Mouse (Mus musculus) forebrain, embryonic 14.5 days (tissue): ENCODE data around the gene Sugp1. TPM values are rescaled to one million over a fixed set of nuclear protein-coding genes. Genes with fewer than 3 reads are reported as not detected.

ENCODE experiments used
- ATAC-seq: fragments of 200-750 bp; cut with Nextera tagmentation; 2 replicates; pipeline ENCODE4 v1.8.0; 2017; ENCODE audit warnings: mild to moderate bottlenecking, moderate library complexity
- DNase-seq: peaks from one replicate; pipeline ENCODE4 v3.0.0-alpha.2; 2015; ENCODE audit warnings: low spot score
- H3K27ac ChIP-seq: fragments of 300-500 bp; sonication (generic); 2 replicates; pipeline ENCODE4 v1.5.1; 2014; ENCODE audit warnings: low read depth, mild to moderate bottlenecking, control low read depth, low read length, moderate library complexity
- H3K27me3 ChIP-seq: fragments of 300-500 bp; sonication (generic); replicated peaks from 2 replicates; pipeline ENCODE4 v1.6.1; 2014; ENCODE audit warnings: low read length, control low read depth, mixed read lengths; ENCODE audit not compliant: control insufficient read depth, insufficient read depth
- H3K36me3 ChIP-seq: fragments of 300-500 bp; sonication (generic); 2 replicates; pipeline ENCODE4 v1.6.1; 2014; ENCODE audit warnings: low read length, control low read depth; ENCODE audit not compliant: control insufficient read depth, insufficient read depth
- H3K4me1 ChIP-seq: fragments of 300-500 bp; sonication (generic); 2 replicates; pipeline ENCODE4 v1.6.1; 2014; ENCODE audit warnings: antibody characterized with exemption, low read length, control low read depth; ENCODE audit not compliant: control insufficient read depth, insufficient read depth
- H3K4me2 ChIP-seq: fragments of 300-500 bp; sonication (generic); 2 replicates; pipeline ENCODE4 v1.6.1; 2014; ENCODE audit warnings: mild to moderate bottlenecking, control low read depth, low read length
- H3K4me3 ChIP-seq: fragments of 300-500 bp; sonication (generic); 2 replicates; pipeline ENCODE4 v1.5.1; 2014; ENCODE audit warnings: low read depth, low read length, control low read depth
- H3K9ac ChIP-seq: fragments of 300-500 bp; sonication (generic); 2 replicates; pipeline ENCODE4 v1.6.1; 2014; ENCODE audit warnings: mild to moderate bottlenecking, low read length, control low read depth, moderate library complexity
- H3K9me3 ChIP-seq: fragments of 300-500 bp; sonication (generic); replicated peaks from 2 replicates; pipeline ENCODE4 v1.6.1; 2016; ENCODE audit warnings: low read length, control low read depth, mixed read lengths; ENCODE audit not compliant: control insufficient read depth
- WGBS: fragments of 180-500 bp; shearing (Covaris S2); extraction: QIAGEN DNeasy Blood & Tissue Kit; methylation state at CpG from one replicate; pipeline ENCODE4 v1.1.7; 2014; 5-methylcytosine and 5-hydroxymethylcytosine counted together
- microRNA-seq: library from miRNA; unstranded; fragments of <30 nt; microRNA quantifications from one replicate; pipeline ENCODE4, GENCODE M21; 2016
- polyA plus RNA-seq: library from polyadenylated mRNA; unstranded; fragments of >200 nt; fragmentation: Nextera tagmentation; extraction: Ambion mirVana; gene quantifications from 2 replicates; pipeline ENCODE4 v1.2.1, GENCODE M21; 2014

Sugp1 gene
- polyA plus RNA-seq, 1 experiment from 2014 or later, result 43.5 TPM

GRCm38 (mm10) chr8:70112401-70113016, 69.9 kb downstream of the Sugp1 start:
- Histone ChIP-seq H3K9ac (peak overlapping the region; percentile 13; the same call in 1 of the 2 replicates), H3K36me3 (peaks cover 93% of the 10 kb centered on the region), H3K9me3 (no peaks in the 10 kb centered on the region), H3K4me2 (no peak overlapping the region), H3K27me3 (0 out of 2 replicates have a peak, but pooled peaks cover 8% of the 10 kb centered on the region), H3K27ac (no peak overlapping the region), H3K4me3 (no peak overlapping the region), H3K4me1 (peaks cover 10% of the 10 kb centered on the region)
- peak; percentile 44; the same call in 1 of the 2 replicates for ATAC-seq
- WGBS, result 12% methylated on average over 43 of the region's 43 CpGs
- DNase-seq, result peak; percentile 53

DNA sequence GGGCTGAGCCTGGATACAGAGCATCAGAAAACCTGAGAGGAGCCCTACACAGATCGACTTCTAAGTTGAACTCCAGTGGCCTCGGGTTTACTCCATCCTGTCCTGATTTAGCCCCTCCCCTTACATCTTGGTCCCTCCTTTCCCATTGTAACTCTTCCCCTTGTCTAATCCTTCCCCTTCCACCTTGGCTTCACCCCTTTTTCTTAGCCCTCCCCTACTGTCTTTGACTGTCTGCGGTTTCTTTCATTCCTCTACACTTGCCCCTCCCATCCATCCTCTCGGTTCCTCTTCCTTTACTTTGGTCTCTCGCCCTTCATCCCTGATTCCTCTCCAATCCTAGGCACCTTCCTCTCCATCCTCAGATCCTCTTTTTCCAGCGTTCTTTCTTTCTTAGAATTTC, 71.9 kb downstream of the Sugp1 start:
- H3K36me3 ChIP-seq, result peaks cover 73% of the 10 kb centered on the region
- ATAC-seq (no peak), DNase-seq (no peak)
- H3K4me1 ChIP-seq, result peaks cover 21% of the 10 kb centered on the region
- H3K4me3 ChIP-seq, result no peak overlapping the region
- H3K9ac ChIP-seq, result no peak overlapping the region
- H3K9me3 ChIP-seq, result no peaks in the 10 kb centered on the region
- H3K4me2 ChIP-seq, result no peak overlapping the region
- 24% methylated on average over 6 of the region's 6 CpGs for WGBS
- H3K27ac ChIP-seq, result no peak overlapping the region
- 0 out of 2 replicates have a peak, but pooled peaks cover 8% of the 10 kb centered on the region for H3K27me3 ChIP-seq

- 73% methylated on average over 13 of the region's 13 CpGs for WGBS
- H3K4me3 ChIP-seq, result no peak overlapping the region
- H3K9ac ChIP-seq, result 0 out of 2 replicates have a peak overlapping the region, but pooled peaks have one; percentile 1
- H3K4me2 ChIP-seq, result no peak overlapping the region
- DNase-seq, result no peak
- 0 out of 2 replicates have a peak, but pooled peaks cover 8% of the 10 kb centered on the region for H3K27me3 ChIP-seq
- H3K9me3 ChIP-seq, result no peaks in the 10 kb centered on the region
- peaks cover 21% of the 10 kb centered on the region for H3K4me1 ChIP-seq
- no peak for ATAC-seq
- H3K36me3 ChIP-seq, result peaks cover 69% of the 10 kb centered on the region
- no peak overlapping the region for H3K27ac ChIP-seq
Observed at GRCm38 (mm10) chr8:70114892-70115291, 72.3 kb downstream of the Sugp1 start.

- Histone ChIP-seq H3K36me3 (peaks cover 42% of the 10 kb centered on the region), H3K27me3 (0 out of 2 replicates have a peak, but pooled peaks cover 5% of the 10 kb centered on the region), H3K4me2 (peak overlapping the region; percentile 96), H3K4me3 (peak overlapping the region; percentile 72; the same call in 1 of the 2 replicates), H3K27ac (no peak overlapping the region), H3K9ac (peak overlapping the region; percentile 83), H3K9me3 (no peaks in the 10 kb centered on the region), H3K4me1 (peaks cover 19% of the 10 kb centered on the region)
- 10% methylated on average over 9 of the region's 9 CpGs for WGBS
- DNase-seq (no peak), ATAC-seq (no peak)
Observed at GRCm38 (mm10) chr8:70117611-70118010, 75.0 kb downstream of the Sugp1 start.

GRCm38 (mm10) chr8:70118726-70119700, 76.4 kb downstream of the Sugp1 start:
- Histone ChIP-seq H3K9me3 (no peaks in the 10 kb centered on the region), H3K4me2 (peak overlapping the region; percentile 96), H3K27me3 (0 out of 2 replicates have a peak, but pooled peaks cover 3% of the 10 kb centered on the region), H3K4me1 (peaks cover 18% of the 10 kb centered on the region), H3K9ac (peak overlapping the region; percentile 83), H3K36me3 (peaks cover 28% of the 10 kb centered on the region), H3K27ac (peak overlapping the region; percentile 96), H3K4me3 (peak overlapping the region; percentile 72)
- WGBS, result 1% methylated on average over 17 of the region's 17 CpGs
- ATAC-seq, result peak; percentile 91
- DNase-seq, result peak; percentile 95

DNA sequence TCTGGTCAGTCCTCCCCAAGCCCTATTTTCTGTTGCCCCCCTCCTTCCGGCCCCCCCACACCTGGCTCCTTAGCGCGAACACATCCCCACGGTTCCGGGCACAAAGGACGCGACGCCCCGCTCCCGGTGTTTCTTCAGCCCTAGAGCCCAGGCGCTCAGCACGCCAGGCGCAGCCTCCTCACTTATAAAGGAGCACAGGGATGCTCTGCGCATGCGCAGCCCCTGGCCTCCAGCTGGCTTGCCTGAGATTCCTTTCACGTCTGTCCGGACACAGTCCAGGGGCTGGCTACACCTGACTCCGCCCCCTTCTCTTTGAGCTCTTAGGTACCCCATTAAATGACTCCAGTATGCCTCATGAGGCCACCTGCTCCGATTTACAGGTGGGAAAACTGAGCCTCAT, 78.1 kb downstream of the Sugp1 start, which contains the start of gene Ncan:
TSS of gene Ncan (minus strand) at position 207 of the 400 bp plus-strand sequence.
- H3K4me1 ChIP-seq, result peaks cover 18% of the 10 kb centered on the region
- H3K4me3 ChIP-seq, result peak within 1 kb of the TSS; percentile 72
- H3K9ac ChIP-seq, result peak within 1 kb of the TSS; percentile 83
- WGBS, result under 1% methylated on average over 19 of the region's 19 CpGs
- H3K27ac ChIP-seq, result peak within 1 kb of the TSS; percentile 96
- no peaks in the 10 kb centered on the region for H3K27me3 ChIP-seq
- H3K36me3 ChIP-seq, result peaks cover 11% of the 10 kb centered on the region; the same call in 1 of the 2 replicates
- DNase-seq (peak; percentile 96), ATAC-seq (peak; percentile 69)
- H3K9me3 ChIP-seq, result no peaks in the 10 kb centered on the region
- peak within 1 kb of the TSS; percentile 96 for H3K4me2 ChIP-seq

Small RNA genes within 50 kb of the gene (microRNA-seq; reads per million reads assigned to microRNA genes)
- 3.6 reads per million, percentile 20 among the genes with 10 or more reads in this experiment for gene Mir7066

Other genes starting within 250 kb of the Sugp1 start
- gene Gmip, start 234.1 kb upstream of the Sugp1 start, polyA plus RNA-seq, result 16.0 and 26.1 TPM in 2 replicates
- gene Lpar2, start 220.4 kb upstream of the Sugp1 start, polyA plus RNA-seq, result 1.3 and 1.4 TPM in 2 replicates
- gene Pbx4, start 210.3 kb upstream of the Sugp1 start, polyA plus RNA-seq, result 46.8 and 47.7 TPM in 2 replicates
- 2.0 and 2.6 TPM in 2 replicates for gene Cilp2, start 155.1 kb upstream of the Sugp1 start, polyA plus RNA-seq
- 2.5 and 3.1 TPM in 2 replicates for gene Tssk6, start 140.6 kb upstream of the Sugp1 start, polyA plus RNA-seq
- 180 and 216 TPM in 2 replicates for gene Ndufa13, start 140.3 kb upstream of the Sugp1 start, polyA plus RNA-seq
- gene Yjefn3, start 140.1 kb upstream of the Sugp1 start, polyA plus RNA-seq, result 9.9 and 10.0 TPM in 2 replicates
- 28.8 and 30.5 TPM in 2 replicates for gene Gatad2a, start 46.4 kb upstream of the Sugp1 start, polyA plus RNA-seq
- 67.4 and 78.1 TPM in 2 replicates for gene Mau2, start 79 bp upstream of the Sugp1 start, polyA plus RNA-seq
- 0.11 and 0.73 TPM in 2 replicates for gene Tm6sf2, start 30.1 kb downstream of the Sugp1 start, polyA plus RNA-seq
- gene Hapln4, start 40.6 kb downstream of the Sugp1 start, polyA plus RNA-seq, result 0.19 and 0.28 TPM in 2 replicates
- gene Ncan, start 78.1 kb downstream of the Sugp1 start, polyA plus RNA-seq, result 75.4 and 94.1 TPM in 2 replicates
- gene Nr2c2ap, start 88.5 kb downstream of the Sugp1 start, polyA plus RNA-seq, result 41.4 and 46.0 TPM in 2 replicates
- 8.7 and 9.2 TPM in 2 replicates for gene Rfxank, start 96.3 kb downstream of the Sugp1 start, polyA plus RNA-seq
- gene Borcs8, start 96.7 kb downstream of the Sugp1 start, polyA plus RNA-seq, result 66.2 and 76.7 TPM in 2 replicates
- 0.30 and 0.77 TPM in 2 replicates for gene Mef2b, start 96.9 kb downstream of the Sugp1 start, polyA plus RNA-seq
- gene Tmem161a, start 129.5 kb downstream of the Sugp1 start, polyA plus RNA-seq, result 36.7 and 40.8 TPM in 2 replicates
- gene Slc25a42, start 169.5 kb downstream of the Sugp1 start, polyA plus RNA-seq, result 2.3 and 3.3 TPM in 2 replicates
- gene Sugp2, start 191.4 kb downstream of the Sugp1 start, polyA plus RNA-seq, result 55.6 and 71.5 TPM in 2 replicates
- gene Armc6, start 191.7 kb downstream of the Sugp1 start, polyA plus RNA-seq, result 79.2 and 96.7 TPM in 2 replicates
- 31.5 and 42.8 TPM in 2 replicates for gene Homer3, start 240.0 kb downstream of the Sugp1 start, polyA plus RNA-seq